Mouse (Mus musculus) stomach, postnatal 0 days (tissue): Measurements from ENCODE around the gene Alkbh1.

Source experiments
- CTCF ChIP-seq: IDR thresholded peaks from 2 replicates; pipeline ENCODE4 v1.5.1; 2016; ENCODE audit warnings: antibody characterized with exemption, low read depth, mild to moderate bottlenecking, moderate library complexity
- EP300 ChIP-seq: optimal IDR thresholded peaks from 2 replicates; pipeline ENCODE3; 2016; ENCODE audit warnings: antibody characterized with exemption

- TF ChIP-seq CTCF (no peak), EP300 (no peak)
These were observed 15.5 kb downstream of the Alkbh1 start for GRCm38 (mm10) chr12:87428295-87428694.
